Mouse (Mus musculus): ENCODE data around the gene Nek5.

- TF ChIP-seq ZC3H11A (IDR thresholded peaks at IDR 0.05; ENCODE audit: borderline replicate concordance, low read depth, low read length): no peak
- TF ChIP-seq CHD2 (IDR thresholded peaks at IDR 0.05; ENCODE audit: low read depth, low read length): no peak
- no peak for TF ChIP-seq MAFK (IDR thresholded peaks at IDR 0.05; ENCODE audit: insufficient read depth, low read depth, low read length)
- TF ChIP-seq ZNF384 (IDR thresholded peaks at IDR 0.05; ENCODE audit: low read depth, low read length): no peak
- no peak for TF ChIP-seq HCFC1 (IDR thresholded peaks at IDR 0.05; ENCODE audit: borderline replicate concordance, insufficient read depth, low read length)
Measured at GRCm38 (mm10) chr8:22054674-22055491, 70.0 kb downstream of the Nek5 start.
